Mouse (Mus musculus) lung, postnatal 0 days (tissue): ENCODE measurements around the gene Gm26566.

ENCODE experiments used
- CTCF ChIP-seq: IDR thresholded peaks from 2 replicates; pipeline ENCODE4 v1.5.1; 2016; ENCODE audit warnings: antibody characterized with exemption, mild to moderate bottlenecking
- EP300 ChIP-seq: IDR thresholded peaks from 2 replicates; pipeline ENCODE4 v1.6.1; 2016; ENCODE audit warnings: antibody characterized with exemption, mild to moderate bottlenecking, control low read depth

GRCm38 (mm10) chr4:88696237-88696884 is 25.2 kb upstream of the Gm26566 start:
- TF ChIP-seq CTCF, result peak; percentile 100
- TF ChIP-seq EP300, result no peak
